Mouse (Mus musculus) spleen, adult 2 months (tissue): ENCODE measurements around the gene Gif.

Experiments
- CTCF ChIP-seq: fragments of 200-500 bp; IDR thresholded peaks from 2 replicates; pipeline ENCODE4 v1.5.1; 2011; ENCODE audit warnings: mild to moderate bottlenecking, inconsistent platforms; ENCODE audit not compliant: insufficient read depth, insufficient read length, insufficient replicate concordance; ENCODE audit errors: extremely low read depth
- POLR2A ChIP-seq: fragments of 200-500 bp; IDR thresholded peaks from 2 replicates; pipeline ENCODE4 v1.6.1; 2011; ENCODE audit warnings: low read depth, low read length, inconsistent platforms

DNA sequence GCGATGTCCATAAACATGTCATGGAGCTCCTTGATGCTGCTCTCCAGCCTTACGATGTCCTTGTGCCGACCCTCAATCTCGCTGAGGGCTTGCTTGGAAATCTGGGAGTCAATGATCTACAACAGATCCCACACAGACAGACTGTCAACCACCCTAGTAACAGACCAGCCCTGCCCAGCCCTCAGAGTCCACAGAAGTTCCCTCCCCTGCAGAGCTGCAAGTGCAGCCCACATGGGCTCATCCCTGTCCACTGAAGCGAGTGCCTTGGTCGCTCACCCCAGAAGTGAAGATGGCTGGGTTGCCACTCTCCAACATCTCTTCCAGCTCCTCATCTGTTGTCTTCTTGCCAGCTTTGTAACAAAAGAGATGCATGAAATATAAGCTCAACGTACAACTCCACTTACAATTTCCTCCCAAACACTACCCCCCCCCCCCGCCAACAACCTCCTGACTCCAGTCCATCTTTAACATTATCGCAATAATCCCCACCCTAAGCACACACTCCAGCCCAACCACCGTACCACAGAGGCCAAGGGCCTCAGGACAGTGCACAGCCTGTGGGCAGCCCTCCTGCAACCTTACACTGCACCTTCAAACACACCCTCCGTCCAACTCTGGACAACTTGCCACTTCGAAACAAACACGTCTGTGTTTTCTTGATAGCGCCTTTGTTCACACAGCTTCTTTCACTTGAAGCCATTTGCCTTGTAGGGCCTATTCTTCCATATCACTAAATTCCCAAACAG is 38.2 kb downstream of the Gif start:
- TF ChIP-seq CTCF (no peak), POLR2A (no peak)
